Mouse (Mus musculus) stomach, postnatal 0 days (tissue): ENCODE results near the gene Cds2. TPM values are rescaled to one million over a fixed set of nuclear protein-coding genes. Genes with fewer than 3 reads are reported as not detected.
A peak's percentile ranks its signal among the peaks of the same experiment; 100 is the strongest.
"Not testable (repeated sequence)": the region's sequence is repeated elsewhere in the genome, so short reads cannot be mapped to it uniquely, and the experiment has no call there.

ENCODE experiments used
- ATAC-seq: fragments of 200-750 bp; cut with Nextera tagmentation; 2 replicates; pipeline ENCODE4 v1.8.0; 2017; ENCODE audit not compliant: low FRiP score, low TSS enrichment
- DNase-seq: peaks from one replicate; pipeline ENCODE4 v3.0.0-alpha.2; 2016; ENCODE audit warnings: low spot score
- H3K27ac ChIP-seq: fragments of 300-500 bp; sonication (generic); replicated peaks from 2 replicates; pipeline ENCODE4 v1.5.1; 2014; ENCODE audit warnings: mild to moderate bottlenecking, control low read depth
- H3K27me3 ChIP-seq: fragments of 300-500 bp; sonication (generic); 2 replicates; pipeline ENCODE4 v1.6.1; 2014; ENCODE audit warnings: low read length; ENCODE audit not compliant: control insufficient read depth, insufficient read depth
- H3K36me3 ChIP-seq: fragments of 300-500 bp; sonication (generic); 2 replicates; pipeline ENCODE4 v1.6.1; 2014; ENCODE audit warnings: low read length, mixed read lengths; ENCODE audit not compliant: control insufficient read depth, insufficient read depth
- H3K4me1 ChIP-seq: fragments of 300-500 bp; sonication (generic); replicated peaks from 2 replicates; pipeline ENCODE4 v1.6.1; 2014; ENCODE audit warnings: antibody characterized with exemption; ENCODE audit not compliant: control insufficient read depth, insufficient read depth
- H3K4me2 ChIP-seq: fragments of 300-500 bp; sonication (generic); replicated peaks from 2 replicates; pipeline ENCODE4 v1.6.1; 2014; ENCODE audit warnings: low read depth, mild to moderate bottlenecking, control low read depth, moderate library complexity
- H3K4me3 ChIP-seq: fragments of 300-500 bp; sonication (generic); 2 replicates; pipeline ENCODE4 v1.5.1; 2014; ENCODE audit warnings: low read depth, low read length, control low read depth
- H3K9ac ChIP-seq: fragments of 300-500 bp; sonication (generic); 2 replicates; pipeline ENCODE4 v1.6.1; 2014; ENCODE audit warnings: mild to moderate bottlenecking, low read length, control low read depth, mixed read lengths
- H3K9me3 ChIP-seq: fragments of 300-500 bp; sonication (generic); 2 replicates; pipeline ENCODE4 v1.6.1; 2016; ENCODE audit warnings: low read length; ENCODE audit not compliant: control insufficient read depth
- CTCF ChIP-seq: IDR thresholded peaks from 2 replicates; pipeline ENCODE4 v1.5.1; 2016; ENCODE audit warnings: antibody characterized with exemption, low read depth, mild to moderate bottlenecking, moderate library complexity
- EP300 ChIP-seq: optimal IDR thresholded peaks from 2 replicates; pipeline ENCODE3; 2016; ENCODE audit warnings: antibody characterized with exemption
- WGBS: fragments of 180-500 bp; shearing (Covaris S2); extraction: QIAGEN DNeasy Blood & Tissue Kit; methylation state at CpG from one replicate; pipeline ENCODE4 v1.1.7; 2014; 5-methylcytosine and 5-hydroxymethylcytosine counted together
- polyA plus RNA-seq: library from polyadenylated mRNA; unstranded; fragments of >200 nt; fragmentation: Nextera tagmentation; extraction: Ambion mirVana; gene quantifications from 2 replicates; pipeline ENCODE4 v1.2.1, GENCODE M21; 2015

The Cds2 gene
- polyA plus RNA-seq, 1 experiment from 2014 or later, result 12.6 TPM

- no peak for TF ChIP-seq CTCF
- Histone ChIP-seq H3K9me3 (no peaks in the 10 kb centered on the region), H3K4me3 (no peak overlapping the region), H3K36me3 (no peaks in the 10 kb centered on the region; the same call in 1 of the 2 replicates), H3K4me1 (peaks cover 6% of the 10 kb centered on the region), H3K27ac (no peak overlapping the region), H3K27me3 (no peaks in the 10 kb centered on the region), H3K4me2 (no peak overlapping the region), H3K9ac (no peak overlapping the region)
- ATAC-seq, result no peak
- WGBS, result 68% methylated on average over 9 of the region's 9 CpGs
- DNase-seq, result no peak
Observed at GRCm38 (mm10) chr2:132286376-132287076, 23.6 kb downstream of the Cds2 start.

- H3K36me3 ChIP-seq, DNase-seq, ATAC-seq, H3K27me3 ChIP-seq, H3K4me1 ChIP-seq, H3K27ac ChIP-seq, H3K9ac ChIP-seq, H3K9me3 ChIP-seq, H3K4me3 ChIP-seq, H3K4me2 ChIP-seq: not testable (repeated sequence)
- 59% methylated on average over 5 of the region's 7 CpGs for WGBS
Observed at GRCm38 (mm10) chr2:132289213-132289612, 26.3 kb downstream of the Cds2 start.

- no peak for ATAC-seq
- Histone ChIP-seq H3K9me3 (no peaks in the 10 kb centered on the region), H3K4me1 (no peaks in the 10 kb centered on the region), H3K27ac (0 out of 2 replicates have a peak overlapping the region, but pooled peaks have one; percentile 2), H3K4me3 (no peak overlapping the region), H3K9ac (no peak overlapping the region), H3K4me2 (no peak overlapping the region), H3K36me3 (peaks cover 10% of the 10 kb centered on the region), H3K27me3 (no peaks in the 10 kb centered on the region)
- WGBS, result 68% methylated on average over 6 of the region's 6 CpGs
- TF ChIP-seq CTCF, result no peak
- no peak for TF ChIP-seq EP300
- no peak for DNase-seq
Observed at GRCm38 (mm10) chr2:132290808-132291207, 27.9 kb downstream of the Cds2 start.

- 73% methylated on average over 3 of the region's 3 CpGs for WGBS
- Histone ChIP-seq H3K36me3 (peaks cover 10% of the 10 kb centered on the region), H3K4me1 (no peaks in the 10 kb centered on the region), H3K4me2 (no peak overlapping the region), H3K9ac (no peak overlapping the region), H3K9me3 (no peaks in the 10 kb centered on the region), H3K27me3 (no peaks in the 10 kb centered on the region), H3K4me3 (no peak overlapping the region), H3K27ac (0 out of 2 replicates have a peak overlapping the region, but pooled peaks have one; percentile 2)
- ATAC-seq, result no peak
- DNase-seq, result no peak
- TF ChIP-seq EP300 (no peak), CTCF (no peak)
Observed at GRCm38 (mm10) chr2:132291265-132291664, 28.3 kb downstream of the Cds2 start.

GRCm38 (mm10) chr2:132292083-132292482 lies 29.1 kb downstream of the Cds2 start:
- Histone ChIP-seq H3K27me3 (no peaks in the 10 kb centered on the region), H3K4me3 (no peak overlapping the region), H3K4me1 (no peaks in the 10 kb centered on the region), H3K9ac (no peak overlapping the region), H3K4me2 (no peak overlapping the region), H3K9me3 (no peaks in the 10 kb centered on the region), H3K36me3 (peaks cover 11% of the 10 kb centered on the region), H3K27ac (no peak overlapping the region)
- ATAC-seq, result no peak
- TF ChIP-seq CTCF, result no peak
- TF ChIP-seq EP300, result no peak
- 43% methylated on average over 4 of the region's 4 CpGs for WGBS
- DNase-seq, result no peak

- Histone ChIP-seq H3K27me3 (no peaks in the 10 kb centered on the region), H3K27ac (no peak overlapping the region), H3K4me2 (no peak overlapping the region), H3K4me3 (no peak overlapping the region), H3K4me1 (no peaks in the 10 kb centered on the region), H3K36me3 (peaks cover 17% of the 10 kb centered on the region), H3K9ac (no peak overlapping the region), H3K9me3 (no peaks in the 10 kb centered on the region)
- ATAC-seq (no peak), DNase-seq (no peak)
- WGBS, result 91% methylated on average over 10 of the region's 10 CpGs
- no peak for TF ChIP-seq EP300
- no peak for TF ChIP-seq CTCF
Observed at GRCm38 (mm10) chr2:132293694-132294450, 30.9 kb downstream of the Cds2 start.
